ENCODE assay signal across 10 mouse cellular contexts in the genomic region with DNA sequence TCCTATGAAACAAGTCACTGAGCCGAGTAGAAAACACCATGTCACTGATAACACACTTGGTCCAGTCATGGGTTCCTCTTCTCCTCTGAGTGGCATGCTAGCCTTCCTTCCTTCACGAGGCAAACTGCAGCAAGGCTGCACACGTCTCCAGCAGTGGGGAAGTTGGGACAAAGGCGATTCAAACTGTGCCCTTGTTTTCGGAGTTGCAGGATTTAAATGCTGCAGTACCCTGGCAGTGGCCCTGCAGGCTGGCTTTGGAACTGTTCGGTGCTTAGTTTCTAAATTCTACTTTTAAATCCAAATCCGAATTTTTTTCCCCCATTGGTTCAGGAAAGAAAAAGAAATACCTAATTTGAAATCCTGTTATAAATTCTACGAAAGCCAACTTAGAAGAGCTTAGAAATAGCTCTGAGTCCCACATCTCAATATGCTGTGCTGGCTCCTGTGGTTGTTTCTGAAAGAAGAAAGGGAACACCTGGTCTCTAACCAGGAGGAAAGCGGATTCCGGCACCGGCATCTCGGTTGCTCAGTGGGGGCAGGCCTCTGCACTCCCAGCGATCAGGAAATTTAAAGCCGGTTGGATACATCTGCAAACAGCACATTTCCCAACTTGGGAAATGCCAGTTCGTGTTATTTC. TPM values are rescaled to one million over a fixed set of nuclear protein-coding genes. Genes with fewer than 3 reads are reported as not detected.
DNase-seq lines count a peak whose midpoint lies in the region; ATAC-seq and TF ChIP-seq lines count a peak whose summit lies in the region.
"Had no signal": no experiment of that assay in that cellular context is flagged by ENCODE, and none has a peak within 500 bp of the region (broad histone marks: within the 10 kb centered on the region; RNA-seq: fewer than 3 reads in every experiment).

No protein-coding gene starts in this region.

- peaks cover 31 to 39% of the 10 kb centered on the region in 2 experiments for H3K4me1 ChIP-seq in ES-E14 (ENCODE audit: control insufficient read depth in 2 of 2, insufficient read depth in 2 of 2, low read length in 2 of 2, poor library complexity in 1 of 2)
- peaks cover 44% of the 10 kb centered on the region for H3K4me1 ChIP-seq in forebrain, embryonic 14.5 days (ENCODE audit: control insufficient read depth, insufficient read depth, low read length)
- peaks cover 50% of the 10 kb centered on the region for H3K4me1 ChIP-seq in midbrain, embryonic 13.5 days (replicated peaks)
- no peaks in the 10 kb centered on the region for H3K4me1 ChIP-seq in kidney, embryonic 14.5 days (ENCODE audit: control insufficient read depth, insufficient read depth, low read length)

- no peak for TF ChIP-seq POLR2A in brain, embryonic 14.5 days (IDR thresholded peaks at IDR 0.05; ENCODE audit: borderline replicate concordance, extremely low read depth, insufficient read depth, insufficient read length, poor library complexity, severe bottlenecking)

- no peaks in the 10 kb centered on the region for H3K9me3 ChIP-seq in ES-E14 (ENCODE audit: control insufficient read depth, insufficient read depth, low read depth, low read length)
- H3K9me3 ChIP-seq in forebrain, embryonic 14.5 days (replicated peaks; ENCODE audit: control insufficient read depth, low read length), result no peaks in the 10 kb centered on the region
- no peaks in the 10 kb centered on the region for H3K9me3 ChIP-seq in midbrain, embryonic 13.5 days
- no peaks in the 10 kb centered on the region for H3K9me3 ChIP-seq in kidney, embryonic 14.5 days (ENCODE audit: control insufficient read depth, low read length)

- H3K36me3 ChIP-seq in ES-E14 (ENCODE audit: control insufficient read depth, insufficient read depth, low read length, poor library complexity, severe bottlenecking), result peaks cover 3% of the 10 kb centered on the region; the same call in 1 of the 2 replicates
- H3K36me3 ChIP-seq in forebrain, embryonic 14.5 days (ENCODE audit: control insufficient read depth, insufficient read depth, low read length), result peaks cover 14% of the 10 kb centered on the region
- H3K36me3 ChIP-seq in midbrain, embryonic 13.5 days, result peaks cover 8% of the 10 kb centered on the region; the same call in 1 of the 2 replicates
- no peaks in the 10 kb centered on the region for H3K36me3 ChIP-seq in kidney, embryonic 14.5 days (ENCODE audit: control insufficient read depth, insufficient read depth, low read length)

- H3K4me3 ChIP-seq in ES-E14 (ENCODE audit: insufficient read depth in 1 of 2, low read depth in 1 of 2, low read length in 2 of 2, poor library complexity in 1 of 2, severe bottlenecking in 1 of 2), result no peak overlapping the region
- no peak overlapping the region for H3K4me3 ChIP-seq in forebrain, embryonic 14.5 days (ENCODE audit: low read depth, low read length)
- H3K4me3 ChIP-seq in midbrain, embryonic 13.5 days (replicated peaks), result no peak overlapping the region
- no peak overlapping the region for H3K4me3 ChIP-seq in kidney, embryonic 14.5 days (ENCODE audit: low read length)

- H3K27me3 ChIP-seq in forebrain, embryonic 14.5 days (replicated peaks; ENCODE audit: control insufficient read depth, insufficient read depth, low read length), result no peaks in the 10 kb centered on the region
- peaks cover 17% of the 10 kb centered on the region for H3K27me3 ChIP-seq in midbrain, embryonic 13.5 days
- H3K27me3 ChIP-seq in kidney, embryonic 14.5 days (ENCODE audit: control insufficient read depth, insufficient read depth, low read length), result peaks cover 71% of the 10 kb centered on the region

- 3% methylated on average over 15 of the region's 15 CpGs for WGBS in forebrain, embryonic 14.5 days
- 5% methylated on average over 15 of the region's 15 CpGs for WGBS in midbrain, embryonic 13.5 days
- WGBS in kidney, embryonic 14.5 days, result 12% methylated on average over 15 of the region's 15 CpGs

- H3K4me2 ChIP-seq in forebrain, embryonic 14.5 days (ENCODE audit: low read length), result peak overlapping the region; percentile 34
- peak overlapping the region; percentile 11 for H3K4me2 ChIP-seq in midbrain, embryonic 13.5 days (replicated peaks)
- no peak overlapping the region for H3K4me2 ChIP-seq in kidney, embryonic 14.5 days (replicated peaks; ENCODE audit: low read depth, low read length)

- H3K9ac ChIP-seq in ES-E14 (ENCODE audit: insufficient read depth, low read depth, low read length, poor library complexity, severe bottlenecking), result peak overlapping the region; percentile 8; the same call in 1 of the 2 replicates
- H3K9ac ChIP-seq in forebrain, embryonic 14.5 days (ENCODE audit: low read length), result peak overlapping the region; percentile 50; the same call in 1 of the 2 replicates
- H3K9ac ChIP-seq in midbrain, embryonic 13.5 days (replicated peaks), result peak overlapping the region; percentile 21; the same call in 1 of the 2 replicates
- H3K9ac ChIP-seq in kidney, embryonic 14.5 days (ENCODE audit: low read depth, low read length), result no peak overlapping the region

- in situ Hi-C loops in ES-E14 (cut with MboI; ENCODE audit: low sequenced_read_pairs in 2 of 2, unreplicated experiment in 2 of 2), result loop anchor here in 1 of 2 experiments (25.0 kb wide), 1 partner anchor 91 kb away; no protein-coding TSS in a partner anchor

- peak; percentile 49; the same call in 1 of the 2 replicates for TF ChIP-seq CTCF in brain, embryonic 14.5 days (IDR thresholded peaks at IDR 0.05; ENCODE audit: borderline replicate concordance, extremely low read depth, insufficient read depth, insufficient read length)

- no peak overlapping the region for H3K27ac ChIP-seq in ES-E14 (ENCODE audit: insufficient read depth, low read depth, low read length, poor library complexity, severe bottlenecking)
- peak overlapping the region; percentile 72 for H3K27ac ChIP-seq in forebrain, embryonic 14.5 days (ENCODE audit: low read depth, low read length)
- peak overlapping the region; percentile 20 for H3K27ac ChIP-seq in midbrain, embryonic 13.5 days
- no peak overlapping the region for H3K27ac ChIP-seq in kidney, embryonic 14.5 days (ENCODE audit: low read depth, low read length)

- peak; percentile 29; the same call in 1 of the 2 replicates for ATAC-seq in forebrain, embryonic 14.5 days
- peak; percentile 28; the same call in 1 of the 2 replicates for ATAC-seq in midbrain, embryonic 13.5 days
- ATAC-seq in kidney, embryonic 14.5 days (ENCODE audit: low FRiP score, low TSS enrichment), result no peak

- DNase-seq in ES-E14 (ENCODE audit: low read depth, low spot score), result no peak
- peak; percentile 85 for DNase-seq in brain, embryonic 14.5 days (ENCODE audit: low read depth)
- DNase-seq in forebrain, embryonic 14.5 days (ENCODE audit: low spot score), result peak; percentile 69
- no peak for DNase-seq in lung, postnatal 25 days (ENCODE audit: low spot score)
- DNase-seq in adrenal gland, adult 2 months, result no peak
- DNase-seq: gastrocnemius, postnatal 14 days; kidney, adult 9 months had no signal

TF ChIP-seq in ES-E14, 5 proteins besides CTCF, POLR2A, EP300 and RAD21:
- no peak for TF ChIP-seq CHD2 (IDR thresholded peaks at IDR 0.05; ENCODE audit: low read depth, low read length)
- no peak for TF ChIP-seq ZNF384 (IDR thresholded peaks at IDR 0.05; ENCODE audit: low read depth, low read length)
- TF ChIP-seq HCFC1 (IDR thresholded peaks at IDR 0.05; ENCODE audit: borderline replicate concordance, insufficient read depth, low read length), result no peak
- TF ChIP-seq MAFK (IDR thresholded peaks at IDR 0.05; ENCODE audit: insufficient read depth, low read depth, low read length), result no peak
- no peak for TF ChIP-seq ZC3H11A (IDR thresholded peaks at IDR 0.05; ENCODE audit: borderline replicate concordance, low read depth, low read length)

RNA-seq across cellular contexts. Expression of a gene that starts 20.9 kb away (rescaled TPM):
- total RNA-seq in ES-E14 (2012; rRNA removed), result 175 and 179 TPM in 2 replicates
- 101 and 119 TPM in 2 replicates for polyA plus RNA-seq in brain, embryonic 14.5 days (2012; rRNA removed)
- polyA plus RNA-seq in forebrain, embryonic 14.5 days (2014; fragmentation: Nextera tagmentation; extraction: Ambion mirVana), result 26.6 and 32.0 TPM in 2 replicates
- polyA plus RNA-seq in midbrain, embryonic 13.5 days (2015; fragmentation: Nextera tagmentation; extraction: Ambion mirVana), result 27.8 and 28.2 TPM in 2 replicates
- total RNA-seq in adrenal gland, adult 2 months (2021), result under 1 TPM; 0.14 to 0.28 TPM
- polyA plus RNA-seq in adrenal gland, adult 2 months (2012; rRNA removed), result 0.42 and 0.44 TPM in 2 replicates
- polyA plus RNA-seq in kidney, embryonic 14.5 days (2014; fragmentation: Nextera tagmentation; extraction: Ambion mirVana), result not detected in 2 replicates
- total RNA-seq: heart, postnatal 25 days had no signal

Comparison
In these comparisons a context has a peak if more than half of its experiments do, and no peak if none do; other contexts are left out.
1. DNase-seq: peak in brain, embryonic 14.5 days (single experiment) and forebrain, embryonic 14.5 days (single experiment); none in ES-E14 (single experiment), lung, postnatal 25 days (single experiment) and adrenal gland, adult 2 months (single experiment).
2. H3K27ac ChIP-seq: peak in forebrain, embryonic 14.5 days (single experiment) and midbrain, embryonic 13.5 days (single experiment); none in ES-E14 (single experiment) and kidney, embryonic 14.5 days (single experiment).
3. RNA of a gene that starts 20.9 kb away (polyA plus RNA-seq): 101 to 119 TPM in brain, embryonic 14.5 days, 26.6 to 32.0 TPM in forebrain, embryonic 14.5 days and 27.8 to 28.2 TPM in midbrain, embryonic 13.5 days; 0.42 to 0.44 TPM in adrenal gland, adult 2 months and not detected in kidney, embryonic 14.5 days; every median in the first group is over 10 times any median in the second.